Mouse (Mus musculus) heart, adult 2 months (tissue): Measurements from ENCODE around the gene Tfr2.

Source experiments
- CTCF ChIP-seq: fragments of 200-600 bp; IDR thresholded peaks from 2 replicates; pipeline ENCODE4 v1.8.1; 2022; ENCODE audit warnings: antibody characterized with exemption, mild to moderate bottlenecking, moderate library complexity
- EP300 ChIP-seq: fragments of 200-500 bp; IDR thresholded peaks from 2 replicates; pipeline ENCODE4 v1.6.1; 2011; ENCODE audit warnings: low read depth, low read length, control low read depth; ENCODE audit not compliant: insufficient read depth
- POLR2A ChIP-seq: fragments of 200-500 bp; IDR thresholded peaks from 2 replicates; pipeline ENCODE4 v1.6.1; 2011; ENCODE audit warnings: mild to moderate bottlenecking, low read depth, low read length, control low read depth; ENCODE audit not compliant: insufficient read depth

GRCm38 (mm10) chr5:137527413-137527812 lies 42.2 kb upstream of the Tfr2 start:
- TF ChIP-seq CTCF (no peak), POLR2A (0 out of 2 replicates have a peak, but pooled peaks have one; percentile 9), EP300 (no peak)
